Mouse (Mus musculus): ENCODE data around the gene Pcnx. TPM values are rescaled to one million over a fixed set of nuclear protein-coding genes. Genes with fewer than 3 reads are reported as not detected.

Gene Pcnx
- polyA plus RNA-seq, 1 experiment: 29.1 TPM

DNA sequence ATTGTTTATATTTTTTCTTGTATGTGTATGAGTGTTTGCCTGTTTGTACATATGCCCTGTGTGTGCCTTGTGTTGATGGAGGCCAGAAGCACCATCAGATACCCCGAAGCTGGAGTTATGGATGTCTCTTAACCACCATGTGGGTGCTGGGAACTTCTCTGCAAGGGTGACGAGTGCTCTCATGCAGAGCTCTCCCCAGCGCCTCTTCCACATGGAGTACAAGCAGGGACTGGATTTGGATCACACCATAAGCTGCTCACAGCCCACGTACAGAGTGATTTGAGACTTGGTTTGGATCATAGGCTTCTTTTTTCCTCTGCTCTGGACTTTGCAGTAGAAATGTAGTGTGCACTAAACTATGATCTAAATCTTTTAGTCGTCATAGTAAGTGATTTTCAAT is 34.5 kb downstream of the Pcnx start:
- TF ChIP-seq POLR2A (IDR thresholded peaks at IDR 0.05; ENCODE audit: low read depth, low read length) (no peak), CTCF (IDR thresholded peaks at IDR 0.05; ENCODE audit: extremely low read depth, insufficient read length, insufficient replicate concordance, low read depth, low read length) (no peak)
- 89% methylated on average over 5 of the region's 5 CpGs for WGBS
- Histone ChIP-seq H3K4me3 (ENCODE audit: low read depth, low read length) (no peak overlapping the region), H3K27ac (ENCODE audit: insufficient read depth, low read depth, low read length) (no peak overlapping the region), H3K4me1 (ENCODE audit: control insufficient read depth, insufficient read depth, insufficient read length, low read length) (peaks cover 5% of the 10 kb centered on the region; the same call in 1 of the 2 replicates), H3K36me3 (ENCODE audit: control insufficient read depth, insufficient read depth, low read length) (peaks cover 22% of the 10 kb centered on the region), H3K27me3 (ENCODE audit: control insufficient read depth, insufficient read depth, low read length) (no peaks in the 10 kb centered on the region)

- Histone ChIP-seq H3K4me1 (ENCODE audit: control insufficient read depth, insufficient read depth, insufficient read length, low read length) (peaks cover 5% of the 10 kb centered on the region; the same call in 1 of the 2 replicates), H3K27ac (ENCODE audit: insufficient read depth, low read depth, low read length) (no peak overlapping the region), H3K4me3 (ENCODE audit: low read depth, low read length) (no peak overlapping the region), H3K27me3 (ENCODE audit: control insufficient read depth, insufficient read depth, low read length) (no peaks in the 10 kb centered on the region), H3K36me3 (ENCODE audit: control insufficient read depth, insufficient read depth, low read length) (peaks cover 22% of the 10 kb centered on the region)
- WGBS: 90% methylated on average over 6 of the region's 6 CpGs
- TF ChIP-seq CTCF (IDR thresholded peaks at IDR 0.05; ENCODE audit: extremely low read depth, insufficient read length, insufficient replicate concordance, low read depth, low read length) (no peak), POLR2A (IDR thresholded peaks at IDR 0.05; ENCODE audit: low read depth, low read length) (no peak)
Observed at GRCm38 (mm10) chr12:81895986-81896385, 36.2 kb downstream of the Pcnx start.

DNA sequence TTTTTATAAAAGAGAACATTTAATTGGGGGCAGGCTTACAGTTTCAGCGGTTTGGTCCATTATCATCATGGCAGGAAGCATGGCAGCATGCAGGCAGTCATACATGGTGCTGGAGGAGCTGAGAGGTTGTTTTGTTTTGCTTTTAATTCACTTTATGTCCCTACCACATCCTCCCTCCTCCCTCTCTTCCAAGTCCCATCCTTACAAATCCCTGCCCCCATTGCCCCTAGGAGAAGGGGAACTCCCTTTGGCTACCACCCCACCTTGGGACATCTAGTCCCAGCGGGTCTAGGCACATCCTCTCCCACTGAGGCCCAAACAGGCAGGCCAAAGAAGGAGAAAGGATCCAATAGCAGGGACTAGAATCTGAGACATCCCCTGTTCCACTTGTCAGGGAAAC is 44.6 kb downstream of the Pcnx start:
- TF ChIP-seq CTCF (IDR thresholded peaks at IDR 0.05; ENCODE audit: extremely low read depth, insufficient read length, insufficient replicate concordance, low read depth, low read length): no peak
- no peak for TF ChIP-seq POLR2A (IDR thresholded peaks at IDR 0.05; ENCODE audit: low read depth, low read length)
- no peak overlapping the region for H3K27ac ChIP-seq (ENCODE audit: insufficient read depth, low read depth, low read length)
- WGBS: 93% methylated on average over 2 of the region's 2 CpGs

DNA sequence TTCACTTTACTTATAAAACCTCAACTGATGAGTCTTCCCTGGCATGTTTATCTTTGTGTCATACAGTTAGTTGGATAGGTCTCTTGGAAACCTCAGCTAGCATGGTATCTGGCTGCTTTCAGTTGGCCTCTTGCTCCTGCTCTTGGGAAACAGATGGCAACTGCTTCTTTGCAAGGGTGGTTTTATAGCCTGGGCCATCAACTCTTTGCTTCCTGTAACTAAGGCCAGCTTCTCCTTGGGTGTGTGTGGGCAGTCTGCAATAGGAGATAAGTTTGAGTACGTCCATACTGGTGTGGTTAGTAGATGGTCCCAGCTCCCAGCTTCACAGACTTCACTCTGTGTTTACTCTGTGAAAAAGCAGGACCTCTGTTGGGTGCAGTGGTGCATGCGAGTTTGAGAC is 46.0 kb downstream of the Pcnx start:
- Histone ChIP-seq H3K36me3 (ENCODE audit: control insufficient read depth, insufficient read depth, low read length) (peaks cover 3% of the 10 kb centered on the region; the same call in 1 of the 2 replicates), H3K27ac (ENCODE audit: insufficient read depth, low read depth, low read length) (peak overlapping the region; percentile 33; the same call in 1 of the 2 replicates), H3K4me3 (ENCODE audit: low read depth, low read length) (no peak overlapping the region), H3K4me1 (ENCODE audit: control insufficient read depth, insufficient read depth, insufficient read length, low read length) (peaks cover 11% of the 10 kb centered on the region), H3K27me3 (ENCODE audit: control insufficient read depth, insufficient read depth, low read length) (no peaks in the 10 kb centered on the region)
- 32% methylated on average over 2 of the region's 2 CpGs for WGBS
- TF ChIP-seq CTCF (IDR thresholded peaks at IDR 0.05; ENCODE audit: extremely low read depth, insufficient read length, insufficient replicate concordance, low read depth, low read length) (no peak), POLR2A (IDR thresholded peaks at IDR 0.05; ENCODE audit: low read depth, low read length) (no peak)

More for the DNA sequence above, 44.6 kb downstream of the Pcnx start:
- no peaks in the 10 kb centered on the region for H3K27me3 ChIP-seq (ENCODE audit: control insufficient read depth, insufficient read depth, low read length)
- no peak overlapping the region for H3K4me3 ChIP-seq (ENCODE audit: low read depth, low read length)
- H3K4me1 ChIP-seq (ENCODE audit: control insufficient read depth, insufficient read depth, insufficient read length, low read length): peaks cover 7% of the 10 kb centered on the region; the same call in 1 of the 2 replicates
- H3K36me3 ChIP-seq (ENCODE audit: control insufficient read depth, insufficient read depth, low read length): peaks cover 3% of the 10 kb centered on the region; the same call in 1 of the 2 replicates

- TF ChIP-seq POLR2A (IDR thresholded peaks at IDR 0.05; ENCODE audit: low read depth, low read length) (no peak), CTCF (IDR thresholded peaks at IDR 0.05; ENCODE audit: extremely low read depth, insufficient read length, insufficient replicate concordance, low read depth, low read length) (no peak)
- H3K4me3 ChIP-seq (ENCODE audit: low read depth, low read length): no peak overlapping the region
- H3K36me3 ChIP-seq (ENCODE audit: control insufficient read depth, insufficient read depth, low read length): peaks cover 3% of the 10 kb centered on the region; the same call in 1 of the 2 replicates
- H3K27ac ChIP-seq (ENCODE audit: insufficient read depth, low read depth, low read length): no peak overlapping the region
- WGBS: 31% methylated on average over 4 of the region's 4 CpGs
- H3K4me1 ChIP-seq (ENCODE audit: control insufficient read depth, insufficient read depth, insufficient read length, low read length): peaks cover 11% of the 10 kb centered on the region
- no peaks in the 10 kb centered on the region for H3K27me3 ChIP-seq (ENCODE audit: control insufficient read depth, insufficient read depth, low read length)
Observed at GRCm38 (mm10) chr12:81907741-81908357, 48.0 kb downstream of the Pcnx start.

- WGBS: 68% methylated on average over 5 of the region's 5 CpGs
- no peaks in the 10 kb centered on the region for H3K27me3 ChIP-seq (ENCODE audit: control insufficient read depth, insufficient read depth, low read length)
- no peak overlapping the region for H3K27ac ChIP-seq (ENCODE audit: insufficient read depth, low read depth, low read length)
- no peak overlapping the region for H3K4me3 ChIP-seq (ENCODE audit: low read depth, low read length)
- peaks cover 8% of the 10 kb centered on the region for H3K4me1 ChIP-seq (ENCODE audit: control insufficient read depth, insufficient read depth, insufficient read length, low read length)
- no peak for TF ChIP-seq CTCF (IDR thresholded peaks at IDR 0.05; ENCODE audit: extremely low read depth, insufficient read length, insufficient replicate concordance, low read depth, low read length)
- TF ChIP-seq POLR2A (IDR thresholded peaks at IDR 0.05; ENCODE audit: low read depth, low read length): no peak
- peaks cover 6% of the 10 kb centered on the region; the same call in 1 of the 2 replicates for H3K36me3 ChIP-seq (ENCODE audit: control insufficient read depth, insufficient read depth, low read length)
Observed at GRCm38 (mm10) chr12:81910439-81910838, 50.6 kb downstream of the Pcnx start.

- H3K4me3 ChIP-seq (ENCODE audit: low read depth, low read length): no peak overlapping the region
- WGBS: 44% methylated on average over 2 of the region's 2 CpGs
- peaks cover 28% of the 10 kb centered on the region for H3K36me3 ChIP-seq (ENCODE audit: control insufficient read depth, insufficient read depth, low read length)
- no peaks in the 10 kb centered on the region for H3K27me3 ChIP-seq (ENCODE audit: control insufficient read depth, insufficient read depth, low read length)
- peaks cover 3% of the 10 kb centered on the region for H3K4me1 ChIP-seq (ENCODE audit: control insufficient read depth, insufficient read depth, insufficient read length, low read length)
- H3K27ac ChIP-seq (ENCODE audit: insufficient read depth, low read depth, low read length): no peak overlapping the region
- TF ChIP-seq CTCF (IDR thresholded peaks at IDR 0.05; ENCODE audit: extremely low read depth, insufficient read length, insufficient replicate concordance, low read depth, low read length): peak; percentile 96
- no peak for TF ChIP-seq POLR2A (IDR thresholded peaks at IDR 0.05; ENCODE audit: low read depth, low read length)
Observed at GRCm38 (mm10) chr12:81915176-81915950, 55.5 kb downstream of the Pcnx start.
